Mouse (Mus musculus): ENCODE measurements around the gene Gucy2g.
A peak's percentile ranks its signal among the peaks of the same experiment; 100 is the strongest.

Gene Gucy2g

DNA sequence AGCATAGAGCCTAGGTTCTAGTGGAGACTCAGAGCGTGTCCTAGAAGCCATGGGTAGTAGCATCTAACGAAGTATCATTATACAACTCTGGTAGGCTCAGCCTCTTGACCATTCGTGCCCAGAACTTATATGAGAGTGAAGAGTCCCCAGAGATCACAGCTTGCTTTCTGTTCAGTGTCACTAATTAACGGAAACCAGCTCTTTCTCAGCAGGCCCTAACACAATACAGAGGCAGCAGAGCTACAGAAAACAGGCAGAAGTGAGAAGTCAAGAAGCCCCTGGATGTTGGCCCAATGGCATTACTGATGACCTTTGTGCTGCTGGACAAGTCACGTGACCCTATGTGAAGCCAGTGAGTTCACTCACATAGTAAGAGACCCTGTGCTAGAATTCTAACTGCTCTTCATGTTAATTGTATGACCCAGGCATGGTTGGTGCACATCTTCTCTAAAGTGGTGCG, at the start of gene Gucy2g:
Gene Gucy2g (minus strand): TSS at position 51 of the 460 bp plus-strand sequence.
- no peak for DNase-seq

DNA sequence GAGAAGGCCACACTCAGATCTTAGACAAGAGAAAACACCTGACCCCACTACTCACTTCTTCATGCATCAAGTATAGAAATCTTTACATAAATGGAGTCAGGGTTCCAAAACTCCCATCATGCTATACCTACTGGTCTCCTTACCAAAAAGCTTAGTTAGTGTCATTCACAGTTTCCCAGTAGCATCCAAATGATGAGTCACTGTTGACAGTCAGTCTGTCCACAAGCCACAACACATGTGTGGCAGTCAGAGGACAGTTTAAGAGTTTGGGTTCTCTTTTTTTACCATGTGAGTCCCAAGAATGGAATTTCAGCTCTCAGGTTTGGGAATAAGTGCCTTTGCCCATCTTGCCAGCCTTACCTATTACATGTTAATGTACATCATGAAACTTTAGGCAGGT, 47.9 kb upstream of the Gucy2g start:
- DNase-seq, result no peak

DNA sequence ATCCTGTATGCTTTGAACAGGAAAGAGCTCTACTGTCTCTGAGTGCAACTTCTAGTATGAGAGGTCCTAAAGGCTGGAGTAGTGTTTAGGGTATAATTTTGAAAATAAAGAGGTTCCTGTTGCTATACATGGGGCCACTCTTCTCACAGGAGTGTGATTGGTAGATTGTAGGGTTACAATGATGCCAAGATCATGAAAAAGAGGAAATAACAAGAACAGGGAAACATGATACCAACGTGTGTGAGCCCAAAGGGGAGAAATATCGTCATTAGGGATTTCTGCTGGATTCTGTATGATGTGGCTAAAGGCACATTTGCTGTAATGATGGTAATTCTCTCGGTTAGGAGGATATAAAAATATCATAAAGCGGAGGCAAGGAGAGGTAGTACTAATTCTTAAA, 45.0 kb upstream of the Gucy2g start:
- no peak for DNase-seq

DNA sequence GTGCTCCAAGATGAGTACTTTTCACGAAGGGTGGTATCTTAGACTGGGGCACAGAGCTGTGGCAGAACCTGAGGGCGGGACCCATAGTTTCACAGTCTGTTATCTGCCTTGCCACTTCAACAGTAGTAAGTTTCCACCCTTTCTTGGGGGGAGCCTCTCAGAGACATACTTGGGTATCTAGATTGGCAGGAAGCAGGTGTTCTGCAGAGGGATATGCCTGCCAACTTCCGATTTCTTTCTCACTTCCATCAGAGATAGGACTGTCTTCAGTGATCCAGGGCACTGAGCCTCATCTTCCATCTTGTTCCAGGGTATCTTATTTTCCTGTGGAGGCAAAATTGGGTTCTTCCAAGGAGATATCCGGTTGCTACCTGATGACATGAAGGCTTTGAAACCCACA, 43.1 kb upstream of the Gucy2g start:
- no peak for DNase-seq

DNA sequence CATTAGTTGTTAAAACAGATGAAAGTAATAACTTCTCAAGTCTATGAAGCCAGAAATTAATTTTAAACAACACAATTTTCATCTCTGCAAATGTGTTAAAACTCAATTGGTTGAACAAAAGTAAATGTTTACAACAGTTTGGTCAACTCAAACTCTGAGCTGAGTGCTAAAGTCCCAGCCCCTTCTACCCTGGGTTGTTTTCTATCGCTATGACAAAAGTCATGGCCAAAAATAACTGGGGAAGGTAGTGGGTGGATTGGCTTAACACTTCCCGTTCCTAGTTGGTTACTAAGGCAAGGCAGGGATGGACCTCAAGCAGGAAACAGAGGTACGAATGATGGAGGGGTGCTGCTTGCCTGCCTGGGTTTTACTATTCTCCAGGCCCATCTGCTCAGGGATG, 35.7 kb upstream of the Gucy2g start:
- no peak for DNase-seq

DNA sequence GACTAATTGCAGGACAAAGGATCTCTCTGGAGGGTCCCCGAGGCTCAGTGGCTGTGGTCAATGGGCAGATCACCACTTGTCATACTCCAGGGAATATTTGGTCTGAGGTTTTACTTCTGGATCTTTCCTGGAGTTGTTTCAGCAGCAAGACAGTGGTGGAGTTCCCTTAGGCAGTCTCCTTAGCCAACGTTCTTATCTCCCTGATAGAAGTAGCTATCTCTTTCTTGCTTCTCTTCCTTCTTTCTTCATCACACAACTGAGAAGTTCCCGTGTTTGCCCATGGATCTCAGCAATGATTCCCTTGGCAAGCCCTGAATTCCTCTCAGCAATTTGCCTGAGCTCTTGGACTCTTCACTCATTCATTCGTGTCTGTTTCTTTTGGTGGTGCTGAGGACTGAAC, 35.1 kb upstream of the Gucy2g start:
- DNase-seq, result no peak

DNA sequence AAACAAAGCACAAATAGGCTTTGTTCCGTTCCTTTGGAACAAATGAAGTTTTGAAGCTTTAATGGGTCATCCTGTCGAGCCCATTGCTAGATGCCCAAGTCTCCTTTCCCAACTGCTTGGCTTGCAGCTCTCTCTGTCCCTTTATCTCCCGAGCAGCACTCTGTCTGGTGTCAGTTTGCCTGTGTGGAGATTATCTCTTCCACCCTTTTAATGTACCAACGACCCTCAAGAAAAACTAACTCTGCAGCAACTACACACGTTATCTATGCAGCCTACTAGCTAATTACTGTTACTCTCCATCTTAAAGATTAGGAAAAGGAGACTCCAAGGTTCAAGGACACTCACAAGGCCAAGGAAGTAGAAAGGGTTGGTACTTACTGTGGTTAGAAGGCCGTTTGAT, 32.3 kb upstream of the Gucy2g start:
- DNase-seq, result no peak

DNA sequence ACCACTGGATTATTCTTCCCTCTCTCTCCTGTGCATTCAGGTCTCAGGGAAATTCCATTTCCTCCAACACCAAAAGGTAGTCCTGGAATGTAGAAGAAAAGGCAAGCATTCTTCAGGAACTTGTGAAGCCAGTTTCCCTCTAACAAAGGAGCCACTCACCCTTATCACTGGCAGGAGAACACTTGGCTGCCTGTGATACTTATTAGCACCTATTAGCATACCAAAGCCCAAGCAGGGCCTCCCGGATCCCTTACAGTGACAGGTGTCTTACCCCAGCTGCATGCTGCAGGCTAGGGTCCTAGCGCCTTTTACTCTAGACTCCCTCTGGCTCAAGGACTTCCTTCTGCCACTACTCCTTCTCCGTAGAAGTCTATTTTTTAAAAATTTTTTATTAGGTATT, 30.4 kb upstream of the Gucy2g start:
- no peak for DNase-seq

DNA sequence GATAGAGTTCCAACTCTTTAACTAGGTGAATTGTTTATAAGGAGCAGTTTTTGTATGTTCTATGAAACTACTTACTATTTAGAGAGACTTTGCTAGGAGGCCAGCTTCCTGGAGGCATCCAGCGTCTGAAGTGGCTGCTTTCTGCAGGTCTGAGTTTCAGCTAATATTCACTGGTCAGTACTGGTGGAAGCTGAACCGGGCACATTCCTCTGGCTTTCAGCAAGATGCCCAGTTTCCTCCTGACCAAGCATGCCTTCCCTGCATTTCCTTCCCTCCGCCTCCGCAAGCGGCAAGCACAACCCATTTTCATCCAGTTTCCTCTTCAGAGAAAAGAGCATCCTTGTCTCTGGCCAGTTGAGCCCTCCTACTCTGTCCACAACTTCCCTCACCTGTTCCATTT, 28.0 kb upstream of the Gucy2g start:
- DNase-seq, result no peak

DNA sequence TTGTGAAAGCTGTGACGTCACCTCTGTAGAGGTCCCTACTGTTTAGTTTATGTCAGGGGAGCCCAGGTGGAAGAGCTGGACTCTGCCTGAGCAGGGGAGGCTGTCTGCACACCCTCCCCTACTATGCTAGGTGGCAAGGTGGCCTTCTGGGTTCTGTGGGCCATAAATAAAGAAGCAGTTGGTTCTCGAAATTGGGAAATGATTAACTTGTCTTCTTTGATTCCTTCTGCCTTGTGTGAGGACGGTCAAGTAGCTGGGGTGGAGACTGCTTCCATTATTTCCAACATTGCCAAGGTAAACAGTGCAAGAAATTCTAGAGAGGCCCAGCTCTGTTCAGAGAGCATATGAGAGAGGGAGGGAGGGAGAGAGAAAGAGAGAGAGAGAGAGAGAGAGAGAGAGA, 27.1 kb upstream of the Gucy2g start:
- no peak for DNase-seq

DNA sequence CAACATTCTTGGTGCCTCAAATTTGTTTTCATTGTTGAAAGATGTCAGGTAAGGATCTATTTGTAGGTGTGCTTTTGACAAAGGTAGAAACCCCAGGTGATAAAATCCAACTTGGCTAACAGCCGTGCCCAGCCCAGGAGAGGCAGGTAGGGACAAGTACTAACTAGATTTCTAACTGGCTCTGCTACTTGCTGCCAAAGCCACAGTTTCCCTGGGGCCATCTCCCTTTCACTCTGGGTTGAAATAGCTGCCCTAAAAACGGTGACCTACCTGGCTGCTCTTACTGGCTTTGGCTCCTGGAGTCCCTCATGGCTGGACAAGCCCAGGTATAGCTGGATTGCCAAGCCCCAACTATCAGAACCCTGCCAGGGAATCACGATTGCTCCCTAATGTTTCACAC, 25.8 kb upstream of the Gucy2g start:
- peak in 1 of 2 experiments; percentile 5 for DNase-seq

DNA sequence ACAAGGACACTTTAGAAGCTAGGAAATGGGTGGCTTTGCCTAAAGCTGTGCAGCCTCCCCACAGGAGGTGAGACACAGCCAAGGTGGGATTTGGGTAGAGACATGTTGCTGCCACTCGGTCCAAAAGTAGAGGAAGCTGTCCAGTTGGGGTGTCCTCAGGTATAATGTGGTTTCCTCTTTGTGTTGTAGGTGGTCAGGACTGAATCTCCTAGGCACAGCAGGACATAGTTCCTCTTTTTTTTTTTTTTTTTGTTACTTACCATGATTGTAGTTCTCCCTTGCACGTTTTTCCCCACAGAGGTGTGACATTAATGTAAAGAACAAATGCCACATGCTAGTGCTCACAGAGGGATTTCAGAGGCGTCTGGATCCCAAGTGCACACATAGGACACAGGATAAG, 24.2 kb upstream of the Gucy2g start:
- no peak for DNase-seq

DNA sequence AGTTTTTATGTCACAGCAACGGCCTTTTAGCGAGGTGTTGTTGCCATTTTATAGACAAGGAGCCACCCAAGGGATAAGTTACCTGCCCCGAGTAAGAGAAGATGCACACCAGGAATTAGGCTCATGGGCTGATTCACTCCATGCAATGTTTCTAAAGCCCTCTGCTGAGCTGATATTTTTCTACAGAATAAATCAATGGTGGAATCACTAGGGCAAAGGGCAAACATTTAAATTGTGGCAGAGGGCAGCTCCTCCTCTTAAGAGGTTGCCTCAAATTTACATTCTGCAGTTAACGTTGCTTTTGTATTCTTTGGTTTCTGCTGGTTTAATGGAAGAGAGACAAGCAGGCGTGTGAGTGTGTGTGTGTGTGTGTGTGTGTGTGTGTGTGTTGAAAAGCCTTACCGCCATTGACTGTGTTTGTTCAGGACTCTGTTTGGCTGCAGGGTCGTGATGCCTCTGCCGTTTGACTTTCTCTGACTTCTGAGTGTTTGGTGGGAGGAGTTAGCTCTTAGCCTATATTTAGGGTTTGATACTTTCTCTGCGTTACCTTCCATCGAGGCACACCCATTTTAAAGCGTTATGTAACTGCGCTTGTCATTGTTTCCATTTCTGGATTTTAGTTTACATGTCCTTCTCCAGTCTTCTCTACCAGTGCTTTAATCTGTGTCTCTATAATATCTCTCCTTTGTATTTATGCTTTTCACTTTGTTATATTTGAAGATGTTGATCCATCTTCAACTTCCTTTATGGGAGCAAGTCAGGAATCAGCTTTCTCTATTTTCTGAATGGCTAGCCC, 19.6 kb upstream of the Gucy2g start:
- no peak for DNase-seq

DNA sequence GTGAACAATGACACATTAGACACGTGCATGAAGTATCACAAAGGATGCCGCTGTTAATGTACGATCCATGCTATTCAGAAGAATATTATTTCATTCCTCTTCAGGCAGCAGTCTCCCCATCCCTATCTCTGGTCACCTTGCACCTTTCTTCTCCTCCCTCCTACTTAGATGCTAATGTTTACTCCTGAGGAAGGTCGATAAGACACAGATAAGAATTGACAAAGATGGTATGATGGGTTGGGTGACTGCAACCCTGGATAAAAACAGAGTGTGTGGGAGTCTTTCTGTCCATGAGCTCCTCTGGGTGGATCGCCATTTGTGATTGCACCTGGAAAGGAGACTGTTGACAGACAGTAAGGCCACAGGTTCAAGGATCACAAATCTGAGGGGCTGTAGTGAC, 17.5 kb upstream of the Gucy2g start:
- DNase-seq, result no peak

DNA sequence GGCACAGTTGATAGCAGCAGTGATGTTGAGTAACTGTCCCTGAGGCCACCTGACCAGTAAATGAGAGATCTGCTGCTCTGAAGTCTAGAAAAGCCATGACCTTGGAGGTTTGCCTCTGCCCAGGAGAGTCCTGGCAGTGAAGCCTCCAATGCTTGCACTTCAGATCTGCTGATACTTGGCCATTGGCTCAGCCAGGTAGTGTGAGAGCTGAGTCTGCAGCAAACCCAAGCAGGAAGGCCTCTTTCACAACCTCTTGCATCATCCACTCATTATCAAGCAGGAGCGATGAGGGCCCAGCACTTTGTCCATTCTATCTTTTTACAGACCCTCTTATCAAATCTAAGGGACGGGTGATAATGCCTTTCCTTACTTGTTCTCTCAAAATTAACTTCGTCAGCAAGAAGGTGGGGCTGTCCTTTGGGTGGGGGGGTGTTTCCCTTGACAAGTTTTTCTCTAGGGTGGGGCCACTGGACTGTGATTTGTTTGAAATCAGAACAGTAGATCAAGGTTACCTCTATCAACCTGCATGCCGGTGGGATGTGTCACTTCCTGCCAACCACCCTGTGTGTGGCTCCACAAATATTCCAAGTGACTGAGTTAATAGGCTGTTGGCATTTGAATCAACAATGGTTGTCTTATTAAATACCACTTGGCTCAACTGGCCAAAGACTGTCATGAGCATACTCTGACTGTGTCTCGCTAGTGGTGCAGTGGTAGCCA, 16.8 kb upstream of the Gucy2g start:
- no peak for DNase-seq

DNA sequence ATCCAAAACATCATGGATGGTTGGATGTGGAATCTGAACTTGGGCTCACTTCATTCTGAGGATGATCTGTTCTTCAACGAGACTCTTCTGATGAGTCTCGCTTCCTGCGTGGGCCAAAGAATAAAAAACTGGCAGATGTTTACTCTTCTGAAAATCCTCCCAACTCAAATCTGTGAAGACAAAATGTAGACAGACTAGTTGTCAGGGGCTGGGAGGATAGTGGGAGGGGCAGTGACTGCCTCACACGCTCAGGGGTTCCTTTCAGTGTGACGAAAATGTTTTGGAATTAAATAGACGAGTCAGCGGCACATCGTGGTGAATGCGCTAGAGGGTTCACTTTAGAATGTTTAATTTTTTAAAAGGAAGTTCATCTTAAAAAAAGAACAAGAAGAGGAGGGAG, 15.1 kb upstream of the Gucy2g start:
- DNase-seq, result no peak

DNA sequence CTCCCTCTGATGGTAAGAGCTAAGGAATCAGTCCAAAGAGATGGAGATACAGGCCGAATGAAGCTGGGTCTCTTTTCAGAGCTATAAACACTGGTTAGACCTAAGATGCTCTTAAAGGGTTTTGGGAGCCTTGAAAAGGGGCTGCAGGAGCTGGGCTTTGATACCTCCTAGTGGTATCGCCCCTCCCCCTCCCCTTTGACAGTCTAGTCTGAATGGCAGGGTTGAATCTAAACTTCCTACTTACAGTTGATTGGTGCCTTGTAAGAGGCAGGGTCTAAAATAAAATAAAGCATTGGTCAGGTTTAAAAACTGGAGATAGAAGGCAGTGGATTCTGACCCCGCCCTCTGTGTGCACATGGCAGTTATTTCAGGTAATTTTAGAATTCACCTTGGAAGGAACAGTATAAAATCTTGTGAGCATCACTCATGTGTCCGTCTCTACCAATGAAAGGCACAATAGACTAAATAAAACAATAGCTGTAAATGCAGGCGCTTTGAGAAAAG, 13.5 kb upstream of the Gucy2g start:
- no peak for DNase-seq

DNA sequence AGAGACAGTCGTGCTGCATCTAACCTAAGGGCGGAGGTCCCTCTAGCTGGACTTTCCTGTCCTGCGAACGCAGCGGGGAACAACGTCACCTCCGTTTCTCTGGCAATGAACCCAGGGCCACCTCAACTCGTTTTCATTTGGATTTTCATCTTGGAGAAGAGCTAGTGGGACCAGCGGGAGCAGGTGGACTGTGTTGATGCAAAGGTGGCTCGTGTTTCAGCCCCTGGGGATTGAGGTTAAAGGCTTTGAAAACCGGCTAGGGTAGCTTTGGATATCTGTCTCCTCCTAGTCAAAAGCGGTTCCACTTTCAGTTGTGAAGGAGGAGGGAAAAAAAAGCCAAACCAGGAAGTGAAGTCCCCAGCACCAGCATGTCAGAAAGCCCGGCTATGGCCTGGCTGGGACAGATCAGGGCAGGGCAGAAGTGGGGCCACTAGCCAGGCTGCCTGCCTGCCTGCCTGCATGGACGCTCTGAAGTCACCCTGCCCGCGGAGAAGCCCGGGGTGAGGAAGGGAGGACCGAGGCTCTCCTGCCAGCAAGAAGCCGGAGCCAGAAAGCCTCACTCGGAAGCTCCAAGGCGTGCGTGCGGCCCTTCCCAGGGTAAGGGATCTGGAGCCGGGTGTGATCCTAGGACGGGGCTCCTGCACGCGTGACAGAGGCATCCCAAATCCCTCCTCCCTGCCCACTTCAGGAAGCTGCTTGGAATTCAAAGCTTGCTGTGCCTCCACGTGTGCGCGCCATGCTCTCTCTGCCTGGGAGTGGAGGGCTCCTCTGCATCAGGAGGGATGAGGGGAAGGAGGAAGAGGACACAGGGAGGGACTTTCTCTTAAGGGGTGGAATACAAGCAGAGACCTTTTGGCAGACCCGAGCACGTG, 12.8 kb upstream of the Gucy2g start:
- peak; percentile 62 to 66 for DNase-seq

DNA sequence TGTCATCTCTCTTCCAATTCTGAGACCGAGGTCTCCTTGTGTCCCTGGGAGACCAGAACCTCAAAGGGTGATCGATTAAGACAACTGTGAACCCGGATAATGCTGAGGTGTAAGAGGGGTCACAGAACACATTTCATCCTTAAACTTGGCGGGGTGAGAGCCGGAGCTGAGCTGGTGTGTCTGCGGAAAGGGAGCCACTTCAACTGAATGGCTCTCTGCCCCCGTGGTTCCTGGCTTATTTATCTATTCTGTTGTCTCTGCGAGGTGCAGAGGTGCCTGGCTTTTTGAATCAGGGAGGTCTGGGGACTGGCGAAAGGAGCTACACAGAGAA, 12.2 kb upstream of the Gucy2g start:
- DNase-seq, result no peak

DNA sequence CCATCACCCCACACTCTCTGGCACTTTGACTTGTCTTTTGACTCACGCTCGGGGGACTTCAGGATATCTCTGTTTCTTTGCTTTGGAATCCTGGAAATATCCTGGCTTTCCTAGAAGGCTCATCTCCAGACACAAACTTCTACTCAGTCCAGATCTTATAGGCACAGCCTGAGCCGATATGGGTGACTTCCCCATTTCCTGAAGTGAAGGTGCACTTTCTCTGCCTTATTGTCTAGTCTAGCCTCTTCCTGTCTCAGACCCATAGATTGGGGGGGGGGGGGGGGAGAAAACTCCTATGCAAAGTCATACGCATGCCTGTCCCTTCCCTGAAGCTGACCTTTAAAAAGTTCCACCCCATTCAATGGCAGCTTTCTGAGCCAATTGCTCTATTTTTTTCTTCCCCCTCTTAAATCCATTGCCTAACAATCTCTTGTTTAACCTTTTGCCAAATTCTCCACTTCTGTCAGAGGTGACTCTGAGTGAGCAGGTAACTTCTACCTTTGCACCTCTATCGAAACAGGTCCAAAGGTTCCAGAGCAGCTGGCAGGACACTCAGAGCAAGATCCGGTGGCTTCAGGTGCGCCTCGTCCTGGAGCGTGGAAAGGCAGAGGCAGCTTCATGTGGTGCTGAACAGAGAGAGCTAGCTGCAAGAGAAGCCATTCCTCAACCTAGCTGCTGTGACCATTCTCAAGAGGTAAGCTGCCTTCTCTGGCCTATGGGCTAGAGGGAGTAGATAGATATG, 10.5 kb upstream of the Gucy2g start, which contains the start of gene Acsl5:
Gene Acsl5 (plus strand): TSS at position 556 of the 742 bp plus-strand sequence.
- DNase-seq, result no peak

DNA sequence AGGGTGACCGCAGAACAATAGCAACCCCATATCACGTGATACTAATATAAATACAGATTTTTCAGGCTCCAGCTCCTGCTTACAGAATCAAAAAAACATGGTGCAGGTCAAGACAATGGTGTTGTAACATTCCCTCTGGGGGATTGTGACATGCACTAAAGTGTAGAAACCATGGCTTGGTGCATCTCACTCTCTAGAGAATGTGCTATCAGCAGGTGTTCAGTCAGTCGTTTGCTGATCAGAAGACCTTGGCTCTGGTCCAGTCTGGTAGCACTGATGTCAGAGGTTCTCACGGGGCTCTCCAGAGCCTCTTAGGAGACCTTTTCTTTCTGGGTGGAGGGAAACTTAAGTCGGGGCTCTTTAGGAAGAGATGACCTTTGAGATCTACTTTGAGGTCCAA, 9.4 kb upstream of the Gucy2g start:
- DNase-seq, result no peak

DNA sequence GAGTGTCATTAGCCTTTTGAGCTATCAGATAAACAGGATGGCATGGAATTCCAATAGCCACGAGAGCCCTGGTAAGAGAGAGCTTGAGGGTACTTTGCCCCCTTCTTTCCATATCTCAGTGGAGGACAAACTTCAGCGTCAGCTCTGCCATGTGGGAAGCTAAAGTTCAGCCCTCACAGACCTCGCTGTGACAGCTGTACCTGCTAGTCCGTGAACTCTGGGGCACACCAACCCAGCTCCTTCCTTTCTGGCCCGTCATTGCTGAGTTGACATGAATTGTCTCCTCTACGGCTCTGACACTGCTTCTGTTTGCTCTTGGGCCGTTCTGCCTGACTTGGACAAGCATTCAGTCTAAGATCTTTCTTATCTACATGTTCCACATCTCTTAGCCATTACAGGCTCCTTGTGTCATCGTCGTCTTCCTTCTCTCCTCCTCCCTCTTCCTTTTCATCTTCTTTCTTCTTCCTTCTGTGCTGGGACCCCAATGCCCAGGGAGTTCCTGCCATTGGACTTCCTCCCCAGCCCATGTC, 7.0 kb upstream of the Gucy2g start:
- DNase-seq, result no peak
